Mouse (Mus musculus): ENCODE measurements around the gene Fbxw27. TPM values are rescaled to one million over a fixed set of nuclear protein-coding genes. Genes with fewer than 3 reads are reported as not detected.
"Not testable (repeated sequence)": the region's sequence is repeated elsewhere in the genome, so short reads cannot be mapped to it uniquely, and the experiment has no call there.

Fbxw27 gene
- not detected for total RNA-seq (2021)
- long read RNA-seq, experiment 1, result 0 reads
- long read RNA-seq, experiment 2, result 0 reads

- DNase-seq (ENCODE audit: low spot score in 2 of 2), result not testable (repeated sequence)
Measured at GRCm38 (mm10) chr9:109790570-109790969, at the start of gene Fbxw27. Gene Fbxw27 (minus strand): TSS chr9:109790670.

- DNase-seq (ENCODE audit: low spot score in 2 of 2), result no peak
Measured at GRCm38 (mm10) chr9:109833088-109833412, 42.6 kb upstream of the Fbxw27 start.

- DNase-seq (ENCODE audit: low spot score in 2 of 2), result peak; percentile 63 to 85
Measured at GRCm38 (mm10) chr9:109832391-109833087, 42.1 kb upstream of the Fbxw27 start, which contains the start of gene Nme6. Gene Nme6 (plus strand): TSS chr9:109832749.

GRCm38 (mm10) chr9:109826181-109826580 lies 35.7 kb upstream of the Fbxw27 start:
- DNase-seq (ENCODE audit: low spot score in 2 of 2), result no peak

GRCm38 (mm10) chr9:109825739-109826138 lies 35.3 kb upstream of the Fbxw27 start:
- no peak for DNase-seq (ENCODE audit: low spot score in 2 of 2)

GRCm38 (mm10) chr9:109816341-109816740 lies 25.9 kb upstream of the Fbxw27 start:
- no peak for DNase-seq (ENCODE audit: low spot score in 2 of 2)

- no peak for DNase-seq (ENCODE audit: low spot score in 2 of 2)
Measured at GRCm38 (mm10) chr9:109813424-109813823, 23.0 kb upstream of the Fbxw27 start.

GRCm38 (mm10) chr9:109811980-109812379 lies 21.5 kb upstream of the Fbxw27 start, which contains the start of gene Spink8:
Gene Spink8 (plus strand): TSS chr9:109812280.
- DNase-seq (ENCODE audit: low spot score in 2 of 2), result no peak

- no peak for DNase-seq (ENCODE audit: low spot score in 2 of 2)
Measured at GRCm38 (mm10) chr9:109807898-109808297, 17.4 kb upstream of the Fbxw27 start.

- no peak for DNase-seq (ENCODE audit: low spot score in 2 of 2)
Measured at GRCm38 (mm10) chr9:109806695-109807293, 16.3 kb upstream of the Fbxw27 start.

GRCm38 (mm10) chr9:109806260-109806659 lies 15.8 kb upstream of the Fbxw27 start:
- DNase-seq (ENCODE audit: low spot score in 2 of 2), result no peak

GRCm38 (mm10) chr9:109805596-109805995 lies 15.1 kb upstream of the Fbxw27 start:
- DNase-seq (ENCODE audit: low spot score in 2 of 2), result not testable (repeated sequence)

GRCm38 (mm10) chr9:109798051-109798450 lies 7.6 kb upstream of the Fbxw27 start:
- no peak for DNase-seq (ENCODE audit: low spot score in 2 of 2)

- DNase-seq (ENCODE audit: low spot score in 2 of 2), result no peak
Measured at GRCm38 (mm10) chr9:109795811-109796210, 5.3 kb upstream of the Fbxw27 start.

GRCm38 (mm10) chr9:109795221-109795620 lies 4.8 kb upstream of the Fbxw27 start:
- DNase-seq (ENCODE audit: low spot score in 2 of 2), result no peak

- DNase-seq (ENCODE audit: low spot score in 2 of 2), result not testable (repeated sequence)
Measured at GRCm38 (mm10) chr9:109766841-109767240, 23.6 kb downstream of the Fbxw27 start.

GRCm38 (mm10) chr9:109745989-109746388 lies 44.5 kb downstream of the Fbxw27 start, which contains the start of gene Fbxw26:
Gene Fbxw26 (minus strand): TSS chr9:109746089.
- DNase-seq (ENCODE audit: low spot score in 2 of 2), result not testable (repeated sequence)

Other genes with a start within 250 kb of the Fbxw27 start
- not detected for gene Fbxw15, start 222.4 kb downstream of the Fbxw27 start, total RNA-seq (2021)
- not detected for gene Fbxw24, start 164.6 kb downstream of the Fbxw27 start, total RNA-seq (2021)
- not detected for gene Fbxw25, start 126.0 kb downstream of the Fbxw27 start, total RNA-seq (2021)
- not detected for gene Fbxw18, start 88.0 kb downstream of the Fbxw27 start, total RNA-seq (2021)
- gene Fbxw26, start 44.6 kb downstream of the Fbxw27 start, total RNA-seq (2021), result not detected
- not detected for gene Spink8, start 21.6 kb upstream of the Fbxw27 start, total RNA-seq (2021)
- gene Nme6, start 42.1 kb upstream of the Fbxw27 start, total RNA-seq (2021), result 10 to 100 TPM; 24.2 to 30.3 TPM
- 1 to 10 TPM in 1 of 2 experiments, under 1 TPM in 1; 0.39 to 1.4 TPM for gene Camp, start 58.9 kb upstream of the Fbxw27 start, total RNA-seq (2021)
- gene Cdc25a, start 84.9 kb upstream of the Fbxw27 start, total RNA-seq (2021), result 10 to 100 TPM; 13.9 TPM
- 100 to 1,000 TPM; 510 to 546 TPM for gene Map4, start 140.8 kb upstream of the Fbxw27 start, total RNA-seq (2021)

Measured in gastrocnemius, postnatal 4 days (tissue).